Mouse (Mus musculus): ENCODE data around the gene Arl2bp.

Arl2bp gene

GRCm38 (mm10) chr8:94666456-94667308, at the start of gene Arl2bp:
Gene Arl2bp, plus strand, starts transcription at chr8:94666600.
- DNase-seq (ENCODE audit: low read depth, low spot score), result peak; percentile 95

- DNase-seq (ENCODE audit: low read depth, low spot score), result no peak
These were observed 41.5 kb upstream of the Arl2bp start for GRCm38 (mm10) chr8:94624885-94625284.

- DNase-seq (ENCODE audit: low read depth, low spot score), result no peak
These were observed 32.7 kb upstream of the Arl2bp start for GRCm38 (mm10) chr8:94633564-94634194.

- no peak for DNase-seq (ENCODE audit: low read depth, low spot score)
These were observed 32.2 kb upstream of the Arl2bp start for GRCm38 (mm10) chr8:94634211-94634610.

- DNase-seq (ENCODE audit: low read depth, low spot score), result no peak
These were observed 25.2 kb upstream of the Arl2bp start for GRCm38 (mm10) chr8:94641183-94641582.

- DNase-seq (ENCODE audit: low read depth, low spot score), result no peak
These were observed 24.5 kb upstream of the Arl2bp start for GRCm38 (mm10) chr8:94641938-94642337.

- no peak for DNase-seq (ENCODE audit: low read depth, low spot score)
These were observed 21.2 kb upstream of the Arl2bp start for GRCm38 (mm10) chr8:94645202-94645601.

GRCm38 (mm10) chr8:94646165-94646564, 20.2 kb upstream of the Arl2bp start:
- DNase-seq (ENCODE audit: low read depth, low spot score), result no peak

GRCm38 (mm10) chr8:94649496-94649895, 16.9 kb upstream of the Arl2bp start:
- peak; percentile 9 for DNase-seq (ENCODE audit: low read depth, low spot score)

GRCm38 (mm10) chr8:94652951-94653350, 13.4 kb upstream of the Arl2bp start:
- DNase-seq (ENCODE audit: low read depth, low spot score), result no peak

- DNase-seq (ENCODE audit: low read depth, low spot score), result no peak
These were observed 11.4 kb upstream of the Arl2bp start for GRCm38 (mm10) chr8:94654994-94655393.

- no peak for DNase-seq (ENCODE audit: low read depth, low spot score)
These were observed 8.4 kb upstream of the Arl2bp start for GRCm38 (mm10) chr8:94658031-94658430.

- DNase-seq (ENCODE audit: low read depth, low spot score), result no peak
These were observed 6.0 kb upstream of the Arl2bp start for GRCm38 (mm10) chr8:94660418-94660817.

GRCm38 (mm10) chr8:94664722-94665121, 1.7 kb upstream of the Arl2bp start:
- DNase-seq (ENCODE audit: low read depth, low spot score), result no peak

GRCm38 (mm10) chr8:94674384-94674783, 8.0 kb downstream of the Arl2bp start:
- no peak for DNase-seq (ENCODE audit: low read depth, low spot score)

- no peak for DNase-seq (ENCODE audit: low read depth, low spot score)
These were observed 9.5 kb downstream of the Arl2bp start for GRCm38 (mm10) chr8:94675923-94676322.

- DNase-seq (ENCODE audit: low read depth, low spot score), result no peak
These were observed 12.2 kb downstream of the Arl2bp start for GRCm38 (mm10) chr8:94678582-94678981.

GRCm38 (mm10) chr8:94680414-94680813, 14.0 kb downstream of the Arl2bp start:
- no peak for DNase-seq (ENCODE audit: low read depth, low spot score)

- DNase-seq (ENCODE audit: low read depth, low spot score), result no peak
These were observed 16.5 kb downstream of the Arl2bp start for GRCm38 (mm10) chr8:94682732-94683524.

- no peak for DNase-seq (ENCODE audit: low read depth, low spot score)
These were observed 17.9 kb downstream of the Arl2bp start for GRCm38 (mm10) chr8:94684287-94684686.

- DNase-seq (ENCODE audit: low read depth, low spot score), result no peak
These were observed 19.6 kb downstream of the Arl2bp start for GRCm38 (mm10) chr8:94685953-94686352.

- no peak for DNase-seq (ENCODE audit: low read depth, low spot score)
These were observed 28.3 kb downstream of the Arl2bp start for GRCm38 (mm10) chr8:94694701-94695100.

Measured in mesoderm, embryonic 11.5 days (tissue).